Mouse (Mus musculus) urinary bladder, postnatal 0 days (tissue): ENCODE data around the gene Gm21961. TPM values are rescaled to one million over a fixed set of nuclear protein-coding genes. Genes with fewer than 3 reads are reported as not detected.

Experiments used
- polyA plus RNA-seq: library from polyadenylated mRNA; unstranded; fragments of >200 nt; fragmentation: Nextera tagmentation; extraction: Ambion mirVana; gene quantifications from 2 replicates; pipeline ENCODE4 v1.2.1, GENCODE M21; 2015

Gene Gm21961
- polyA plus RNA-seq, result not detected in 2 replicates

GRCm38 (mm10) chr15:65014804-65015203, at the start of gene Gm21961:
TSS of gene Gm21961 (minus strand) at chr15:65014904.

Other genes starting within 250 kb of the Gm21961 start
- gene Gm21798, start 197.2 kb downstream of the Gm21961 start, polyA plus RNA-seq, result not detected in 2 replicates